Mouse (Mus musculus) spleen, postnatal 14 days (tissue): ENCODE results near the gene Gpr89.
A peak's percentile ranks its signal among the peaks of the same experiment; 100 is the strongest.

Source experiments
- DNase-seq, 2 experiments: peaks; one replicate each; pipeline ENCODE4 v3.0.0; 2021 to 2022; ENCODE audit warnings: low spot score in 2 of 2

The Gpr89 gene

GRCm38 (mm10) chr3:96904851-96905541 is at the start of gene Gpr89:
Gene Gpr89, minus strand, starts transcription at chr3:96905346.
- peak; percentile 89 to 96 for DNase-seq

GRCm38 (mm10) chr3:96953489-96954233 is 48.5 kb upstream of the Gpr89 start:
- no peak for DNase-seq

- no peak for DNase-seq
Measured at GRCm38 (mm10) chr3:96942706-96943105, 37.6 kb upstream of the Gpr89 start.

DNA sequence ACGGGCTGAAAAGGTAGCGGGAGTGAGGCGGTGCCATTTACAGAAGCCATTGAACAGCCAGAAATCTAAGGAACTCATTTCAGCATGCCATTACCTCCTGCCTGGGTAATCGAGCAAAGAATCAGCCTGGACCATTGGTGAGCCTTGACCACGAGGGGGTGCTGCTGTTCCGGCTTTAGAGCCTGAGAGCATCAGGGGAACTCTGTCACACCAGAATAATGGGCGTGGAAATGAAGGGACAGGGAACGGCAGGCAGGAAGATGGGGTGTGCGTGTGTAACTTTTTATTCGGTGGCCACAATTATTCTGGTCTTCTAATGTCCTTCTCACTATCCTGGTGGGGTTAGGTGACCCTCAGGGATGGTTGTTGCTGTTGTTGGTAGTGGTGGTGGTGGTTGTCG is 33.6 kb upstream of the Gpr89 start:
- DNase-seq, result peak; percentile 40 to 61

GRCm38 (mm10) chr3:96937606-96938005 is 32.5 kb upstream of the Gpr89 start:
- DNase-seq, result no peak

DNA sequence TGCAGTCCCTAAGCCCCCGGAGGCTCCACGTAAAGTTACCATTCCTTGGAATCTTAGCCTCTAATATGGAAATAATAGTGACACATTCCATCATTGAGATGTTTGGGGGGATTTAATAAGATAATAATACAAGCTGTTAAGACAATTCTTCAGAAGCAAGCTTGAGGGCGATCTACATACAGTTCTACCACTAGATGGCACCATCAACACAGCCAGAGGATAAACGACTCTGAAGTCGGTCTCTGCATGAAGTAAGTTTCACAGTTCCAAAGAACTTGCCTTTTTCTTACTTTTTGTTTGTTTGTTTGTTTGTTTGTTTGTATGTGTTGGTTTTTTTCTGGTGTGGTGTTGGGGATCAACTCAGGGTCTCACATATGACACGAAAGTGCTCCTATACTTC is 31.1 kb upstream of the Gpr89 start:
- no peak for DNase-seq

GRCm38 (mm10) chr3:96931261-96931681 is 26.1 kb upstream of the Gpr89 start:
- DNase-seq, result no peak

DNA sequence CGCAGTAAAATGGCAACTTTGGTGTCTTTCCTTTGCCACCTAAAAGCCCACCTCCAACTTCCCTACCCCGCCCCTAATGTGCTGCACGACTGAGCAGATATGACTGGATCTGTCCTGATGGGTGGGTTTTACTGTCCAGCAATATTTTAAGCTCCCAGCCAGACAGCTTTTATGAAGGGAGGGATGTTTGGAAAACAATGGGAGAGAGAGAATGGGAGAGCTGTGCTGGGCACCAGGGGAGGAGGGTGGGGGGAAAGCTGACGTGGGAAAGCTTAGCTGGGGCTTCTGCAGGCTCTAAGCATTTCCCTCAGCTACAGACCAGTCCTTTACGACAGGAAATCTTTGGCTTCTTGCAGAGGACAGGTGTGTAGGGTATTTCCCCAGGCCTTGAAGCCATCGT is 20.8 kb upstream of the Gpr89 start, which contains the start of gene Gja8:
Gja8 (minus strand) TSS at position 101 of the 400 bp plus-strand sequence.
- no peak for DNase-seq

GRCm38 (mm10) chr3:96924631-96925030 is 19.5 kb upstream of the Gpr89 start:
- DNase-seq, result no peak

DNA sequence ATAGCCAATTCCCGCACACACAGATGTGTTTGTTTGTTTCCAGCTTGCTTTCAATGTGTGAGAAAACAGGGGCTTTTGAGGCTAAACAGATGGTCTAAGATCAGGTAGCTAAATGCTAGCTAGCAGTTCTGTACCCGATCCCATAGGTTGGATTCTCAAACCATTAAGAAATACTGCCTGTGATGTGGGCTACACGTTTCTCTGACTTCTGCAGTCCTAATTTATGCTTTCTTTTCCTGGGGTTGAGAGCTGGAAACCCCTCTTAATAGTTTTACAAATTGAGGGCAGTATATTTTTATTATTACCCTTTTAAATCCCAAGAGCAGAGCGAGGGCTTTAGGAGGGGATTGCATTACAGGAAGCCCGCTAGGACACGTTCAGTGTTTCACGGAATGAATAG is 15.8 kb upstream of the Gpr89 start:
- DNase-seq, result no peak

GRCm38 (mm10) chr3:96905592-96905991 is 446 bp upstream of the Gpr89 start:
- DNase-seq, result no peak

GRCm38 (mm10) chr3:96904393-96904792 is 753 bp downstream of the Gpr89 start, which contains the start of gene Gja5:
Gene Gja5, plus strand, starts transcription at chr3:96904693.
- DNase-seq, result no peak

DNA sequence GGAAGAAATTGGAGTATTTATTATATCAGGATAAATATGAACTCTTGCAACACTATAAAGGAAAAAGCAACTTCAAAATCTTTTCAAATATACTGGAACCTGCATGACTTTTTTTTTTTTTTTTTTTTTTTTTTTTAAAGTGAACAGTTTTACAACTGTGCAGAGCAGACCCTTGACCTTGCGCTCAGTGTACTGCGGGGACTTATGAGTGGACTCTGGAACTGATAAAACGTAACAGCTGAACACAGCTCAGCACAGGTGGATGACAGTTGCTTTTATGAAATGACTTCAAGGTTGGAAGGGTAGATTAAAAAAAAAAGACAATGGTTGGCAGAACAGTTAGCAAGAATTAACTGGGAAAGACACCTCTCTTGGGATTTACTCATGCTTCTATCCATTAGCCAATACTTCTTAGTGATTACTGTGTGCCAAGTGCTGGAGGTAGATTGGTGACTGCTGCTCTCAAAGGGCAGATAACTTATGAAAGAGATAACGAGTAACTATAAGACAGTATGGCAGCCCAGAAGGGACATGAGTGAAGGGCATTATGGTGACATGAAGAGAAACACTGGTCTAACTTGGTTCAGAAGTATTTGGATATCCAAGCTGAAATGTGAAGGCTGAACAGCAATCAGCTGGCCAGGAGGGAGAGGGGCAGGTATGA is 2.7 kb downstream of the Gpr89 start:
- DNase-seq, result no peak

DNA sequence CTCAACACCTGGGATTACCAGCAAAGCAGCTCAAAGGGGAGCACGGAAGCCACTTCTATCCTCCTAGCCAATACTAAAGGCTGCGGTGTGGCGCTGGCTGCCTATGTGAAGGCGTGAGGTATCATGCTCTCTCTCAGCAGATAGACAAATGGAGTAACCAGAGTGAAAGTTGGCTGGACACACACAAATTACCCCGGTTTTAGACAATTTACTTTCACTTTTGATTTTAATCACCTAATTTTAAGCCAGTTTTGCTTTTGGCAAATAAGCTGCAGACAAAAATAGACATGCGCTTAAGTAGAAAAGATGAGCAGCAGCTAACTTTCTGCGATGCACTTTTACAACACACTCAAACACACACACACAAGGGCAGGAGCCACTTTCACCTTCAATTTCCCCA is 21.5 kb downstream of the Gpr89 start:
- no peak for DNase-seq

GRCm38 (mm10) chr3:96882061-96882849 is 22.9 kb downstream of the Gpr89 start:
- DNase-seq, result no peak

GRCm38 (mm10) chr3:96881557-96881956 is 23.6 kb downstream of the Gpr89 start:
- DNase-seq, result no peak

- DNase-seq, result no peak
Measured at GRCm38 (mm10) chr3:96880385-96880784, 24.8 kb downstream of the Gpr89 start.

DNA sequence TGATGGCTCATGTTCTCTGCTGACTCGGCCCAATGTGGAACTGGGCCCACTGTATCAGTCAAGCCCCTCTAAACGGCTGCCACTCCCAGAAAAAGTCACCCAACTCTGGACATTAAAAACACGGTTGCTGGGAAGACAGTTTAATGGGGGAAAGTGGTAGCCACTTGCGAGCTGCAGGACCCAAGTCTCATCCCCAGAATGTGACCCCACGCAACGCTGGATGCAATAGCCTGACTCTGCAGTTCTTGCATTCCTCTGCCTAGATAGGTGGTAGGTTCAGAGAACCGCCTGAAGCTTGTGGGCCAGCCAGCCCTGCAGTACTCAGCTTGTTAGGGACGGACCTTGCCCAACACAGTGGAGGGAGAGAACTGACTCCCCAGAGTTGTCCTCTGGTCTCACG is 25.6 kb downstream of the Gpr89 start:
- no peak for DNase-seq

DNA sequence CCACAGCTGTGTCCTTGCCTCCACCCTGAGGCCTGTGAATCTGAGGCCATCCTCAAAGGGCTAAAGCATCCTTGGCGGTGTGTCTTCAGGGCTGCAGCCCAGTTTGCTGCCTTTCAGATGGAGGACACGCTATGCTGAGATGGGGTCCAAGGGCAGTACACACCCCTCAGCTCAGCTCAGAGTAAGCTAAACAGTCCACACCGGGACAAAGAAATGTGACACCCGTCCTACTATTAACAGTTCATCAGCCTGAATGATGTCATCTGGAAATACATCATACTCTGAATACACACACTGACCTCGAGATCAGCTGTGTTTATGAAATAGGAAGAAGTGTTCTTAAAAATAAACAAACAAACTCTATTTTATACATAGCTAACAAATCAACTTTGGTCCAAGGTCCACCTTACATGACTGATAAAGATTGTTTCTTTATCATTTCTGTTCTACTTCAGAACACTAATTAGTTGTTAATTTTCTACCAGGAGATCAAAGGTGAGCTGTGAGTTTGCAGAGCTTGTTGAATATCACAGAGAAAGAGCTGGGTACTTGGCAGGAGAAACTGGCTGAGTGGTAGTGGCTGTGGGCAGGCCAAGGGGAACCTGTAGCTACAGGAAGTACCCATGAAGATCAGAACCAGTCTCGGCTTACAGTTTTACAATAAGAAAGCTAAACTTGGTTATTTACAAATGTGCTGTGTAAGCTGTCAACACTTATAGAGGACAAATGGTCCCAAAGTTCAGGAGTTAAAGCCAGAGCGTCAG is 30.2 kb downstream of the Gpr89 start:
- DNase-seq, result no peak

- no peak for DNase-seq
Measured at GRCm38 (mm10) chr3:96872501-96872900, 32.6 kb downstream of the Gpr89 start.

GRCm38 (mm10) chr3:96871070-96871469 is 34.1 kb downstream of the Gpr89 start:
- DNase-seq, result no peak
